Mouse (Mus musculus): Measurements from ENCODE around the gene Slc35e3.

DNA sequence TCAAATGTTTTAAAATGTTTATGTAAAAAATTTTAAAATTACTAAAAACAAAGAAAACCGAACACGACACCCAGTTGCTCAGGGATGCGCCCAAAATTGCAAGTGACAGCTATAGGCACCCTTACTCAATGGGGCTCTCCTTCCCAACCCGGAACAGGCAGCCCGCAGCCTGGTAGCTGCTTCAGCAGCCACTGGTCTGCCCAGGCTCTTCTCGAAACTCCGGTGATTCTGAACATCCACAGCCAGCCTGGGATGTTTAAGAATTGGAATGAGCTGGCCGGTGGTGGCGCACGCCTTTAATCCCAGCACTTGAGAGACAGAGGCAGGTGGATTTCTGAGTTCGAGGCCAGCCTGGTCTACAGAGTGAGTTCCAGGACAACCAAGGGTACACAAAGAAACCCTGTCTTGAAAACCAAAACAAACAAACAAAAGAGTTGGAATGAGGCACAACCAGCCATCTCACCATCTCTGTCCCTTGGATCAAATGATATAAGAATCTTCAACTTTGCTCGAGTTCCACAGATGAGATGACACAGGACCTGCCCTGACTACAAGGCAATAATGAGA is 15.4 kb downstream of the Slc35e3 start:
- TF ChIP-seq POLR2A (IDR thresholded peaks at IDR 0.05; ENCODE audit: insufficient read depth, low read length), result no peak
- no peak for TF ChIP-seq CTCF (IDR thresholded peaks at IDR 0.05; ENCODE audit: low read depth, low read length)
